Mouse (Mus musculus) frontal cortex, postnatal 10 days (tissue): ENCODE measurements around the gene Lfng.

Source experiments
- DNase-seq, 2 experiments: peaks; one replicate each; pipeline ENCODE4 v3.0.0; 2022; ENCODE audit warnings: low spot score in 2 of 2, mixed read lengths in 1 of 2

Lfng gene

GRCm38 (mm10) chr5:140589082-140589774 lies 17.9 kb upstream of the Lfng start:
- DNase-seq: no peak

GRCm38 (mm10) chr5:140594846-140595245 lies 12.3 kb upstream of the Lfng start:
- DNase-seq: no peak

GRCm38 (mm10) chr5:140596426-140596825 lies 10.7 kb upstream of the Lfng start:
- DNase-seq: no peak

DNA sequence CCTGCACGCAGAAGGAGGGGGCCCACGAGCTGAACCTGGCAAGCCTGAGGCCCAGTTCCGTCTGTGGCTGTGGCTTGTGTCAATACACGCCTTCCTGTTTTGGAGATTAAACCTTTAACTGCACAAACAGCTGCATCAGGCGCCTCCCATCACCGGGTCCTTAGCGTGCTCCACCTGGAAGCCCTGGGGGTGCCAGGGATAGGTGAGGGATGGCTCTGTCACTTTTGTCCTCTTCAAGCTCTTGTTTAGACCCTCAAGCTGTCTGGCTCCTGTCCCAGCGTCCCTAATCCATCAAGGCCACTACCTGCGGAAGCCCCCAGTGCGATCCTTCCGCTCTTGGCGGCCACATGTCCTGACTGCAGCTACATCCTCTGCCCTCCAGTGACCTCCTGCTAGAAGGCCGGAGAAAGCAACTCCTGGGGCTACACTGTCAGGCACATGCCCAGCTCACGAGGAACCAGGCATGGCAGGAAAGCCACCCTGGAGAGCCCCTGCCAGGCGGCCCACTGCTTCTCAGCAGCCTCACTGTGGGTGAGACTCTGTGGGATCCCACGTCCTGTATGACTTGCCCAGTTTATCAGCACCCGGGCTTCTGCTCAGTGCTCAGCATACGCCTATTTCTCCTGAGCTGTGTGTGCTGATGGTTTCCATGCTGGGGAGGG lies 10.1 kb upstream of the Lfng start:
- DNase-seq: no peak

GRCm38 (mm10) chr5:140597787-140598186 lies 9.3 kb upstream of the Lfng start:
- no peak for DNase-seq

DNA sequence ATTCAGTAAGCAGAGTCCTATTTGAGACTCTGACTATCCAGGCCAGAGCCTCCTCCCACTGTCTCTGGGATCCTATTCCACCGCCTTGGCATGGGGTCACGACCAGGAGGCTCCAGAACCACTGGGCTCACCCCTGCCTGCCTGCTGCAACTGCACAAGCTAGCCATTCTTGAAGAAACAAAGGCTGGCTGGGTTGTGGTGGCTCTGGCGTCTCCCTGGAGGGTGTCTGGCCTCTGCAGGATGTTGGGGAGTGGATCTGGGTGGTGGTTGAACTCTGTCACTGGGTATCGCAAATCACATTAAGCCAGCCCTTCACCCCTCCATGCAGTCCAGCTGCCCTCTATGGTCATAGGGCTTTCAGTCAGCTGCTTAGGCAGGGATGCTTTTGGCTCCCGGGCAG lies 7.2 kb upstream of the Lfng start:
- no peak for DNase-seq

DNA sequence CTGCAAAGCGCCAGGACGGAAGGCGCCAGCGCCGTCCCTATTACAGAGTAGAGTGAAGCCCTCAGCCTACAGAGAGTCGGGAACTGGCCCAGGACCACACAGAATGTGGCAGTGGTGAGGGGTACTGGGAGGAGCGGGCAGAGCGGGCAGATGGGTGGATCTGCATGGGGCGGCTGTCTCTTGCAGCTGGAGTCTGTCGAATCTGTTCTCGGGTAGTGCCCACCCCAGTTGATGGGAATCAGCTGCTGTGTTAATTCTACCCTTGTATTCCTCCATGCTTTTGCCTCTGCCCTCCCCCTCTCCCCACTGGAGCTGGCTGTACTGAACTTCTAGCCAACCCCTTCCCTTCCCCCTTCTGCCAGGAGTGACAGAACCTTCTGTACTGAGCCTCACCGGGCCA lies 5.4 kb upstream of the Lfng start:
- no peak for DNase-seq

DNA sequence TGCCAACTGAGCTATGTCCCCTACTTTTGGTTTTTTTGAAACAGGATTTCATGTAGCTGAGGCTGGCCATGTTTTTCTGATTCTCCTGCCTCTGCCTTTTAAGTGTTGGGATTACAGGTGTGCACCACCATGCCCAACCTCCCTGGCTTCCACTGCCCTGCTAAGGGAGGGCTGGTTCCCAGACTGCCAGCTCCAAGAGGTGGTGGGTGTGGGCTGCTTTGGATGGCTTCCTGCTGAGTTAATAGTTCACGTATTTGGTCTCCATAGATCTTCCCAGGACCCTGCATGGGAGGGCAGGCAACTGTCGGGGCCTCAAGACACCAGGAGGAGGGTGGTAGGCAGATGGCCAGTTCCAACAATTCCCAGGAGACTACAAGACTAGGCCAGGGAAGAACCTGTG lies 4.6 kb upstream of the Lfng start:
- no peak for DNase-seq

- no peak for DNase-seq
These were observed 2.7 kb upstream of the Lfng start for GRCm38 (mm10) chr5:140604386-140604785.

- no peak for DNase-seq
These were observed 1.9 kb upstream of the Lfng start for GRCm38 (mm10) chr5:140605228-140605627.

DNA sequence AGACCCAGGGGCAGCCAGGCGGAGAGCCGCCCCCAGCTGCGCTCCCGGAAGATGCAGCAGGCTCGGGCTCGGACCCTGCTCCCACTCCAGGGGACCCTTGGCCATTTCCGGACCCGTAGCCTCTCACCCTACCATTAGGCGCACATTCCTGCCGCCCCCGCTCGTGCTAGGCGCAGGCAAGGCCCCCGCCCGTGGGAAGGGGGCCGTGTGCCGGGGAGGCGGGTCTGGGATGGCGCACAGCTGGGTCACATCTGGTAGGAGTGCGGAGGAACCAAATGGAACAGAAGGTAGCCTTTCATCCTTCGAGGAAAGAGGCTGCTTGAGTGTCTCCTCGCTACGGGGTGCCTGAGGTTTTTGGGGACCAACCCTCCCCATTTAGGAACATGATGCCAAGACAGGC lies 734 bp upstream of the Lfng start:
- no peak for DNase-seq

GRCm38 (mm10) chr5:140607836-140608633 lies 915 bp downstream of the Lfng start:
- peak in 1 of 2 experiments; percentile 11 for DNase-seq

GRCm38 (mm10) chr5:140608634-140609015 lies 1.5 kb downstream of the Lfng start:
- DNase-seq: peak; percentile 42 to 51

GRCm38 (mm10) chr5:140609511-140610272 lies 2.6 kb downstream of the Lfng start:
- peak; percentile 59 to 76 for DNase-seq

GRCm38 (mm10) chr5:140610273-140611011 lies 3.3 kb downstream of the Lfng start:
- DNase-seq: no peak

- DNase-seq: peak; percentile 64 to 67
These were observed 4.0 kb downstream of the Lfng start for GRCm38 (mm10) chr5:140611021-140611583.

- DNase-seq: peak in 1 of 2 experiments; percentile 25
These were observed 4.6 kb downstream of the Lfng start for GRCm38 (mm10) chr5:140611611-140612185.

- DNase-seq: peak in 1 of 2 experiments; percentile 11
These were observed 5.1 kb downstream of the Lfng start for GRCm38 (mm10) chr5:140612191-140612590.

GRCm38 (mm10) chr5:140614141-140614540 lies 7.0 kb downstream of the Lfng start:
- peak in 1 of 2 experiments; percentile 13 for DNase-seq

GRCm38 (mm10) chr5:140614837-140615236 lies 7.7 kb downstream of the Lfng start:
- DNase-seq: no peak
